Mouse (Mus musculus) liver, postnatal 0 days (tissue): ENCODE results near the gene Arhgef40. TPM values are rescaled to one million over a fixed set of nuclear protein-coding genes. Genes with fewer than 3 reads are reported as not detected.
A peak's percentile ranks its signal among the peaks of the same experiment; 100 is the strongest.

Experiments
- ATAC-seq: fragments of 200-750 bp; cut with Nextera tagmentation; 2 replicates; pipeline ENCODE4 v1.8.0; 2017; ENCODE audit warnings: mild to moderate bottlenecking, moderate library complexity
- DNase-seq: peaks from one replicate; pipeline ENCODE4 v3.0.0-alpha.2; 2016
- H3K27ac ChIP-seq: fragments of 300-500 bp; sonication (generic); 2 replicates; pipeline ENCODE4 v1.5.1; 2014; ENCODE audit warnings: antibody characterized with exemption, moderate library complexity, mild to moderate bottlenecking, low read depth
- H3K27me3 ChIP-seq: fragments of 300-500 bp; sonication (generic); 2 replicates; pipeline ENCODE4 v1.6.1; 2014; ENCODE audit warnings: low read length, control low read depth, mixed read lengths; ENCODE audit not compliant: insufficient read depth
- H3K36me3 ChIP-seq: fragments of 300-500 bp; sonication (generic); replicated peaks from 2 replicates; pipeline ENCODE4 v1.6.1; 2014; ENCODE audit warnings: mild to moderate bottlenecking, control low read depth, low read length, moderate library complexity, mixed read lengths; ENCODE audit not compliant: insufficient read depth
- H3K4me1 ChIP-seq: fragments of 300-500 bp; sonication (generic); 2 replicates; pipeline ENCODE4 v1.6.1; 2014; ENCODE audit warnings: antibody characterized with exemption, mild to moderate bottlenecking, control low read depth; ENCODE audit not compliant: insufficient read depth
- H3K4me2 ChIP-seq: fragments of 300-500 bp; sonication (generic); 2 replicates; pipeline ENCODE4 v1.6.1; 2014; ENCODE audit warnings: low read depth, mild to moderate bottlenecking, low read length, moderate library complexity, mixed read lengths
- H3K4me3 ChIP-seq: fragments of 300-500 bp; sonication (generic); 2 replicates; pipeline ENCODE4 v1.5.1; 2014; ENCODE audit warnings: low read depth, low read length
- H3K9ac ChIP-seq: fragments of 300-500 bp; sonication (generic); replicated peaks from 2 replicates; pipeline ENCODE4 v1.6.1; 2014; ENCODE audit warnings: mild to moderate bottlenecking, moderate library complexity
- H3K9me3 ChIP-seq: fragments of 300-500 bp; sonication (generic); 2 replicates; pipeline ENCODE4 v1.6.1; 2016; ENCODE audit warnings: mild to moderate bottlenecking, control low read depth, low read length, mixed read lengths
- CTCF ChIP-seq: sonication (generic); IDR thresholded peaks from 2 replicates; pipeline ENCODE4 v1.5.1; 2016; ENCODE audit warnings: antibody characterized with exemption, low read depth
- EP300 ChIP-seq: IDR thresholded peaks from 2 replicates; pipeline ENCODE4 v1.6.1; 2016; ENCODE audit warnings: antibody characterized with exemption, low read depth, mild to moderate bottlenecking
- WGBS: fragments of 180-500 bp; shearing (Covaris S2); extraction: QIAGEN DNeasy Blood & Tissue Kit; methylation state at CpG from one replicate; pipeline ENCODE4 v1.1.7; 2014; ENCODE audit not compliant: insufficient replicate concordance; 5-methylcytosine and 5-hydroxymethylcytosine counted together
- polyA plus RNA-seq: library from polyadenylated mRNA; unstranded; fragments of >200 nt; fragmentation: Nextera tagmentation; extraction: Ambion mirVana; gene quantifications from 2 replicates; pipeline ENCODE4 v1.2.1, GENCODE M21; 2015

The Arhgef40 gene
- polyA plus RNA-seq, 1 experiment from 2014 or later: 7.2 TPM

GRCm38 (mm10) chr14:51960316-51960715, 24.2 kb upstream of the Arhgef40 start:
- Histone ChIP-seq H3K4me3 (no peak overlapping the region), H3K27me3 (no peaks in the 10 kb centered on the region), H3K27ac (no peak overlapping the region), H3K4me1 (no peaks in the 10 kb centered on the region), H3K4me2 (no peak overlapping the region), H3K9me3 (no peaks in the 10 kb centered on the region), H3K36me3 (no peaks in the 10 kb centered on the region), H3K9ac (no peak overlapping the region)
- 71% methylated on average over 2 of the region's 2 CpGs for WGBS
- no peak for TF ChIP-seq EP300
- no peak for TF ChIP-seq CTCF
- DNase-seq (no peak), ATAC-seq (no peak)

- no peaks in the 10 kb centered on the region for H3K36me3 ChIP-seq
- WGBS: 67% methylated on average over 3 of the region's 3 CpGs
- ATAC-seq: no peak
Observed at GRCm38 (mm10) chr14:51967400-51967799, 17.1 kb upstream of the Arhgef40 start.

GRCm38 (mm10) chr14:51979252-51979651, 5.3 kb upstream of the Arhgef40 start:
- Histone ChIP-seq H3K27ac (no peak overlapping the region), H3K4me2 (no peak overlapping the region), H3K36me3 (no peaks in the 10 kb centered on the region), H3K9ac (no peak overlapping the region), H3K27me3 (no peaks in the 10 kb centered on the region; the same call in 1 of the 2 replicates), H3K9me3 (no peaks in the 10 kb centered on the region), H3K4me3 (no peak overlapping the region), H3K4me1 (peaks cover 4% of the 10 kb centered on the region)
- ATAC-seq: no peak
- TF ChIP-seq EP300: no peak
- TF ChIP-seq CTCF: no peak
- no peak for DNase-seq
- WGBS: 75% methylated on average over 3 of the region's 3 CpGs

More at GRCm38 (mm10) chr14:51967400-51967799, 17.1 kb upstream of the Arhgef40 start:
- H3K9ac ChIP-seq: no peak overlapping the region
- H3K4me3 ChIP-seq: no peak overlapping the region
- no peak overlapping the region for H3K4me2 ChIP-seq
- no peaks in the 10 kb centered on the region for H3K27me3 ChIP-seq
- no peak for TF ChIP-seq EP300
- no peak for TF ChIP-seq CTCF
- no peaks in the 10 kb centered on the region for H3K4me1 ChIP-seq
- H3K9me3 ChIP-seq: no peaks in the 10 kb centered on the region
- no peak overlapping the region for H3K27ac ChIP-seq
- no peak for DNase-seq

GRCm38 (mm10) chr14:51983251-51983650, 1.3 kb upstream of the Arhgef40 start:
- DNase-seq (no peak), ATAC-seq (no peak)
- Histone ChIP-seq H3K4me2 (no peak overlapping the region), H3K9me3 (no peaks in the 10 kb centered on the region), H3K27me3 (no peaks in the 10 kb centered on the region; the same call in 1 of the 2 replicates), H3K4me1 (peaks cover 32% of the 10 kb centered on the region), H3K27ac (no peak overlapping the region), H3K9ac (no peak overlapping the region), H3K4me3 (no peak overlapping the region), H3K36me3 (no peaks in the 10 kb centered on the region)
- TF ChIP-seq CTCF (peak; percentile 14; the same call in 1 of the 2 replicates), EP300 (no peak)
- 57% methylated on average over 4 of the region's 4 CpGs for WGBS

GRCm38 (mm10) chr14:51983855-51984246, 668 bp upstream of the Arhgef40 start:
- H3K4me3 ChIP-seq: peak overlapping the region; percentile 74

GRCm38 (mm10) chr14:51985301-51986152, 1.0 kb downstream of the Arhgef40 start:
- TF ChIP-seq EP300: no peak
- TF ChIP-seq CTCF: no peak
- H3K27me3 ChIP-seq: no peaks in the 10 kb centered on the region; the same call in 1 of the 2 replicates
- DNase-seq (peak; percentile 52), ATAC-seq (peak; percentile 57)
- H3K9me3 ChIP-seq: no peaks in the 10 kb centered on the region
- 3% methylated on average over 27 of the region's 27 CpGs for WGBS
- peak overlapping the region; percentile 74 for H3K9ac ChIP-seq
- peak overlapping the region; percentile 74 for H3K4me3 ChIP-seq
- H3K27ac ChIP-seq: peak overlapping the region; percentile 70
- peaks cover 32% of the 10 kb centered on the region for H3K4me1 ChIP-seq
- H3K4me2 ChIP-seq: peak overlapping the region; percentile 100
- peaks cover 4% of the 10 kb centered on the region; the same call in 1 of the 2 replicates for H3K36me3 ChIP-seq

More at GRCm38 (mm10) chr14:51983855-51984246, 668 bp upstream of the Arhgef40 start:
- Histone ChIP-seq H3K9ac (peak overlapping the region; percentile 74), H3K9me3 (no peaks in the 10 kb centered on the region), H3K4me2 (peak overlapping the region; percentile 100), H3K27me3 (no peaks in the 10 kb centered on the region; the same call in 1 of the 2 replicates), H3K36me3 (no peaks in the 10 kb centered on the region), H3K27ac (no peak overlapping the region), H3K4me1 (peaks cover 32% of the 10 kb centered on the region)
- no peak for DNase-seq
- no peak for ATAC-seq
- WGBS: 18% methylated on average over 10 of the region's 10 CpGs
- no peak for TF ChIP-seq CTCF
